Mouse (Mus musculus) spleen, adult 2 months (tissue): ENCODE data around the gene Pdcd11. TPM values are rescaled to one million over a fixed set of nuclear protein-coding genes. Genes with fewer than 3 reads are reported as not detected.

ENCODE experiments used
- DNase-seq, 2 experiments: peaks; one replicate each; pipeline versions ENCODE4 v3.0.0 to v3.0.0-alpha.2; 2012 to 2021; ENCODE audit warnings: low spot score in 2 of 2, low read depth in 1 of 2
- H3K27ac ChIP-seq: fragments of 200-500 bp; 2 replicates; pipeline ENCODE4 v1.5.1; 2012; ENCODE audit warnings: low read length, inconsistent platforms; ENCODE audit not compliant: insufficient read depth
- H3K27me3 ChIP-seq: fragments of 200-500 bp; 2 replicates; pipeline ENCODE4 v1.6.1; 2012; ENCODE audit warnings: mild to moderate bottlenecking, moderate library complexity, low read length, inconsistent platforms; ENCODE audit not compliant: control insufficient read depth, insufficient read depth
- H3K36me3 ChIP-seq: fragments of 200-500 bp; 2 replicates; pipeline ENCODE4 v1.6.1; 2012; ENCODE audit warnings: mild to moderate bottlenecking, low read length, inconsistent platforms; ENCODE audit not compliant: control insufficient read depth, insufficient read depth
- H3K4me1 ChIP-seq: fragments of 200-500 bp; 2 replicates; pipeline ENCODE4 v1.6.1; 2011; ENCODE audit warnings: inconsistent platforms; ENCODE audit not compliant: control insufficient read depth, insufficient read depth, insufficient read length
- H3K4me3 ChIP-seq: fragments of 200-500 bp; 2 replicates; pipeline ENCODE4 v1.5.1; 2011; ENCODE audit warnings: mild to moderate bottlenecking, inconsistent platforms; ENCODE audit not compliant: insufficient read depth, insufficient read length; ENCODE audit errors: extremely low read depth
- CTCF ChIP-seq: fragments of 200-500 bp; IDR thresholded peaks from 2 replicates; pipeline ENCODE4 v1.5.1; 2011; ENCODE audit warnings: mild to moderate bottlenecking, inconsistent platforms; ENCODE audit not compliant: insufficient read depth, insufficient read length, insufficient replicate concordance; ENCODE audit errors: extremely low read depth
- POLR2A ChIP-seq: fragments of 200-500 bp; IDR thresholded peaks from 2 replicates; pipeline ENCODE4 v1.6.1; 2011; ENCODE audit warnings: low read depth, low read length, inconsistent platforms
- WGBS: fragments of 180-500 bp; shearing (Covaris S2); methylation state at CpG from one replicate; pipeline ENCODE4 v1.1.7; 2018; 5-methylcytosine and 5-hydroxymethylcytosine counted together
- polyA plus RNA-seq: library from polyadenylated mRNA; depleted of rRNA; stranded (reverse); fragments of >200 nt; gene quantifications from 2 replicates; pipeline ENCODE4 v1.2.3, GENCODE M21; 2012

The Pdcd11 gene
- polyA plus RNA-seq, 1 experiment, result 9.6 TPM

- H3K36me3 ChIP-seq, result peaks cover 7% of the 10 kb centered on the region
- H3K27ac ChIP-seq, result peak within 1 kb of the TSS; percentile 85
- peak within 1 kb of the TSS; percentile 87 for H3K4me3 ChIP-seq
- peaks cover 3% of the 10 kb centered on the region; the same call in 1 of the 2 replicates for H3K4me1 ChIP-seq
- TF ChIP-seq CTCF, result no peak
- no peak for TF ChIP-seq POLR2A
- WGBS, result under 1% methylated on average over 75 of the region's 75 CpGs
- peak; percentile 68 to 88 for DNase-seq
- no peaks in the 10 kb centered on the region for H3K27me3 ChIP-seq
These were observed 40.1 kb upstream of the Pdcd11 start, which contains the start of gene Pcgf6 for GRCm38 (mm10) chr19:47050271-47051032. TSS of gene Pcgf6 (minus strand) at chr19:47050906.

DNA sequence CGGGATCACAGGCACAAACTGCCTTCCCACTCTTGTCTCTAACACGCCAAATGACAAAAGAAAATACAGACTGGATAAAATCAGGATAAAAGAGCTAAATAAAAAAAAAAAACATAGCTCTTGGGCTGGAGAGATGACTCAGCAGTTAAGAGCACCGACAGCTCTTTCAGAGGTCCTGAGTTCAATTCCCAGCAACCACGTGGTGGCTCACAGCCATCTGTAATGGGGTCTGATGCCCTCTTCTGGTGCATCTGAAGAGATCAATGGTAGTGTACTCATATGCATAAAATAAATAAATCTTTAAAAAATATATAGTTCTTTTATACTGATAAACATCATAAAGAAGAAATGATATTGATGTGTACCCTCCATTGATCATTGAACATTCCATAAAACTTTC is 37.6 kb upstream of the Pdcd11 start:
- H3K27ac ChIP-seq, result no peak overlapping the region
- H3K36me3 ChIP-seq, result no peaks in the 10 kb centered on the region
- TF ChIP-seq CTCF (no peak), POLR2A (no peak)
- 78% methylated on average over 4 of the region's 4 CpGs for WGBS
- peaks cover 3% of the 10 kb centered on the region; the same call in 1 of the 2 replicates for H3K4me1 ChIP-seq
- DNase-seq, result no peak
- H3K4me3 ChIP-seq, result no peak overlapping the region
- no peaks in the 10 kb centered on the region for H3K27me3 ChIP-seq

- no peak overlapping the region for H3K27ac ChIP-seq
- no peak for DNase-seq
- no peaks in the 10 kb centered on the region for H3K36me3 ChIP-seq
- no peak overlapping the region for H3K4me3 ChIP-seq
- WGBS, result 78% methylated on average over 4 of the region's 4 CpGs
- no peak for TF ChIP-seq CTCF
- no peak for TF ChIP-seq POLR2A
- H3K4me1 ChIP-seq, result peaks cover 3% of the 10 kb centered on the region; the same call in 1 of the 2 replicates
- no peaks in the 10 kb centered on the region for H3K27me3 ChIP-seq
These were observed 37.1 kb upstream of the Pdcd11 start for GRCm38 (mm10) chr19:47053471-47053870.

DNA sequence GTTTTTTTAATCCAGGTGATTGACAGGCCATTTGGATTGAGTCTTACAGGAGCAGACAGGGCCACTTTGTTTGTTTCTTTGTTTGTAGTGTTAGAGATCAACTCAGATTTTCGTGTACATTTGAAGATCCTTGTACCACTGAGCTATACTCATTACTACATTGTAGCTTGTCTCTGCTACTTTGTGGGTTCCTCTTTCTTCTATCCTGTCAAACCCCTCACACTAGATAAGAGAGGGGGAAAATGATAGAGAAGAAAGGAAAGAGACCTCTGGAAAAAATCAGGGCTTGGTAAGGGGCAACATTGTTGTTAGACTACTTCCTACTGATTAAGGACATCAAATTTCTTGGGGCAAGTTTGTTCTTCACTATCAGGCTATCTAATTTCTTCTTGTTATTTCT is 32.9 kb upstream of the Pdcd11 start:
- Histone ChIP-seq H3K27me3 (no peaks in the 10 kb centered on the region), H3K4me1 (no peaks in the 10 kb centered on the region), H3K27ac (no peak overlapping the region), H3K4me3 (no peak overlapping the region), H3K36me3 (no peaks in the 10 kb centered on the region)
- 70% methylated on average over 1 of the region's 1 CpGs for WGBS
- no peak for DNase-seq
- TF ChIP-seq CTCF (no peak), POLR2A (no peak)

- TF ChIP-seq CTCF, result no peak
- TF ChIP-seq POLR2A, result no peak
- H3K4me1 ChIP-seq, result peaks cover 3% of the 10 kb centered on the region
- no peaks in the 10 kb centered on the region for H3K36me3 ChIP-seq
- H3K4me3 ChIP-seq, result no peak overlapping the region
- no peak overlapping the region for H3K27ac ChIP-seq
- DNase-seq, result no peak
- WGBS, result 93% methylated on average over 3 of the region's 3 CpGs
- H3K27me3 ChIP-seq, result no peaks in the 10 kb centered on the region
These were observed 24.7 kb upstream of the Pdcd11 start for GRCm38 (mm10) chr19:47065860-47066259.

- TF ChIP-seq POLR2A (peak; percentile 97), CTCF (0 out of 2 replicates have a peak, but pooled peaks have one; percentile 3)
- Histone ChIP-seq H3K27ac (peak within 1 kb of the TSS; percentile 94), H3K4me3 (peak within 1 kb of the TSS; percentile 98), H3K36me3 (peaks cover 8% of the 10 kb centered on the region), H3K4me1 (peaks cover 3% of the 10 kb centered on the region), H3K27me3 (no peaks in the 10 kb centered on the region)
- 9% methylated on average over 49 of the region's 49 CpGs for whole genome bisulfite sequencing
- DNase-seq, result peak; percentile 96 to 98
These were observed 23.3 kb upstream of the Pdcd11 start, which contains the start of gene Taf5 for GRCm38 (mm10) chr19:47067096-47067882. TSS of gene Taf5 (plus strand) at chr19:47067746.
